ENCODE assay signal across 23 mouse cellular contexts in genomic region chr6:50453651-50454050, GRCm38 (mm10). TPM values are rescaled to one million over a fixed set of nuclear protein-coding genes. Genes with fewer than 3 reads are reported as not detected.
DNase-seq lines count a peak whose midpoint lies in the region; ATAC-seq and TF ChIP-seq lines count a peak whose summit lies in the region.
"Had no signal": no experiment of that assay in that cellular context is flagged by ENCODE, and none has a peak within 500 bp of the region (broad histone marks: within the 10 kb centered on the region; RNA-seq: fewer than 3 reads in every experiment).

No protein-coding gene starts in this region.

- peaks cover 36% of the 10 kb centered on the region for H3K4me1 ChIP-seq in limb, embryonic 13.5 days
- H3K4me1 ChIP-seq in limb, embryonic 10.5 days: peaks cover 21% of the 10 kb centered on the region
- peaks cover 11% of the 10 kb centered on the region; the same call in 1 of the 2 replicates for H3K4me1 ChIP-seq in embryonic facial prominence, embryonic 14.5 days (ENCODE audit: control insufficient read depth, insufficient read depth, low read length)
- H3K4me1 ChIP-seq in olfactory bulb, adult 2 months (ENCODE audit: control insufficient read depth, insufficient read depth, low read length): peaks cover 11% of the 10 kb centered on the region
- peaks cover 14% of the 10 kb centered on the region; the same call in 1 of the 2 replicates for H3K4me1 ChIP-seq in hindbrain, postnatal 0 days (ENCODE audit: insufficient read depth, low read length)

- no peak overlapping the region for H3K4me3 ChIP-seq in limb, embryonic 13.5 days
- H3K4me3 ChIP-seq in limb, embryonic 10.5 days: no peak overlapping the region
- H3K4me3 ChIP-seq in embryonic facial prominence, embryonic 14.5 days (ENCODE audit: low read depth, low read length): no peak overlapping the region
- peak overlapping the region; percentile 34; the same call in 1 of the 2 replicates for H3K4me3 ChIP-seq in olfactory bulb, adult 2 months (ENCODE audit: insufficient read depth, low read depth, low read length)
- H3K4me3 ChIP-seq in hindbrain, postnatal 0 days (ENCODE audit: low read length): no peak overlapping the region
- H3K4me3 ChIP-seq: embryonic facial prominence, embryonic 12.5 days; forebrain, embryonic 13.5 days; gastrocnemius, adult 2 months; limb, embryonic 15.5 days; liver, embryonic 15.5 days; neural tube, embryonic 15.5 days had no signal

- peaks cover 5% of the 10 kb centered on the region; the same call in 1 of the 2 replicates for H3K27me3 ChIP-seq in limb, embryonic 13.5 days
- H3K27me3 ChIP-seq in limb, embryonic 10.5 days (ENCODE audit: low read depth, poor library complexity, severe bottlenecking): peaks cover 19% of the 10 kb centered on the region
- no peaks in the 10 kb centered on the region for H3K27me3 ChIP-seq in embryonic facial prominence, embryonic 14.5 days (replicated peaks; ENCODE audit: control insufficient read depth, insufficient read depth, low read length)
- H3K27me3 ChIP-seq in hindbrain, postnatal 0 days (ENCODE audit: insufficient read depth, low read length): no peaks in the 10 kb centered on the region
- H3K27me3 ChIP-seq: embryonic facial prominence, embryonic 12.5 days; limb, embryonic 15.5 days had no signal

- no peak for TF ChIP-seq POLR2A in olfactory bulb, adult 2 months (IDR thresholded peaks at IDR 0.05; ENCODE audit: insufficient read depth, low read depth, low read length)

- ATAC-seq in limb, embryonic 13.5 days (ENCODE audit: low FRiP score, low read depth): no peak
- ATAC-seq in embryonic facial prominence, embryonic 14.5 days (ENCODE audit: low read depth): no peak
- no peak for ATAC-seq in granulocyte monocyte progenitor cell, adult 5-6 weeks (replicated peaks; ENCODE audit: poor library complexity, severe bottlenecking)
- ATAC-seq in hindbrain, postnatal 0 days: no peak
- ATAC-seq: forebrain, embryonic 13.5 days had no signal

- 56% methylated on average over 6 of the region's 6 CpGs for WGBS in limb, embryonic 13.5 days
- 62% methylated on average over 6 of the region's 6 CpGs for WGBS in limb, embryonic 10.5 days
- 43% methylated on average over 6 of the region's 6 CpGs for WGBS in embryonic facial prominence, embryonic 14.5 days
- WGBS in olfactory bulb, adult 2 months: 66% methylated on average over 6 of the region's 6 CpGs
- 48% methylated on average over 6 of the region's 6 CpGs for WGBS in hindbrain, postnatal 0 days

- H3K4me2 ChIP-seq in limb, embryonic 13.5 days (replicated peaks): peak overlapping the region; percentile 14; the same call in 1 of the 2 replicates
- 0 out of 2 replicates have a peak overlapping the region, but pooled peaks have one; percentile 4 for H3K4me2 ChIP-seq in embryonic facial prominence, embryonic 14.5 days (ENCODE audit: low read depth, low read length)
- no peak overlapping the region for H3K4me2 ChIP-seq in hindbrain, postnatal 0 days (ENCODE audit: low read depth, low read length)
- H3K4me2 ChIP-seq: forebrain, embryonic 13.5 days; liver, embryonic 15.5 days had no signal

- H3K36me3 ChIP-seq in limb, embryonic 13.5 days: no peaks in the 10 kb centered on the region
- H3K36me3 ChIP-seq in limb, embryonic 10.5 days: no peaks in the 10 kb centered on the region
- no peaks in the 10 kb centered on the region for H3K36me3 ChIP-seq in embryonic facial prominence, embryonic 14.5 days (ENCODE audit: control insufficient read depth, insufficient read depth, low read length)
- no peaks in the 10 kb centered on the region for H3K36me3 ChIP-seq in hindbrain, postnatal 0 days (ENCODE audit: insufficient read depth, low read length)
- H3K36me3 ChIP-seq: embryonic facial prominence, embryonic 12.5 days; limb, embryonic 15.5 days; liver, embryonic 15.5 days; neural tube, embryonic 15.5 days had no signal

- no peak for TF ChIP-seq CTCF in olfactory bulb, adult 2 months (IDR thresholded peaks at IDR 0.05; ENCODE audit: insufficient read depth, low read depth, low read length)
- TF ChIP-seq CTCF in hindbrain, postnatal 0 days (IDR thresholded peaks at IDR 0.05; ENCODE audit: low read depth): no peak

- no peaks in the 10 kb centered on the region for H3K9me3 ChIP-seq in limb, embryonic 13.5 days
- H3K9me3 ChIP-seq in limb, embryonic 10.5 days (replicated peaks): no peaks in the 10 kb centered on the region
- H3K9me3 ChIP-seq in embryonic facial prominence, embryonic 14.5 days (ENCODE audit: control insufficient read depth, low read length): no peaks in the 10 kb centered on the region
- H3K9me3 ChIP-seq in hindbrain, postnatal 0 days (ENCODE audit: low read length): no peaks in the 10 kb centered on the region
- H3K9me3 ChIP-seq: embryonic facial prominence, embryonic 12.5 days; forebrain, embryonic 13.5 days; limb, embryonic 15.5 days; liver, embryonic 15.5 days; neural tube, embryonic 15.5 days had no signal

- H3K27ac ChIP-seq in limb, embryonic 13.5 days: no peak overlapping the region
- no peak overlapping the region for H3K27ac ChIP-seq in limb, embryonic 10.5 days
- H3K27ac ChIP-seq in embryonic facial prominence, embryonic 14.5 days (replicated peaks; ENCODE audit: low read depth, low read length): no peak overlapping the region
- H3K27ac ChIP-seq in olfactory bulb, adult 2 months (ENCODE audit: insufficient read depth, low read depth, low read length): no peak overlapping the region
- no peak overlapping the region for H3K27ac ChIP-seq in hindbrain, postnatal 0 days
- H3K27ac ChIP-seq: embryonic facial prominence, embryonic 12.5 days; forebrain, embryonic 13.5 days; gastrocnemius, adult 2 months; hindbrain, embryonic 14.5 days; limb, embryonic 15.5 days; liver, embryonic 15.5 days; neural tube, embryonic 15.5 days had no signal

- no peak overlapping the region for H3K9ac ChIP-seq in limb, embryonic 13.5 days
- H3K9ac ChIP-seq in embryonic facial prominence, embryonic 14.5 days (ENCODE audit: low read depth, low read length): no peak overlapping the region
- H3K9ac ChIP-seq in hindbrain, postnatal 0 days (replicated peaks; ENCODE audit: low read length): no peak overlapping the region
- H3K9ac ChIP-seq: embryonic facial prominence, embryonic 12.5 days; forebrain, embryonic 13.5 days; hindbrain, embryonic 14.5 days; limb, embryonic 15.5 days; liver, embryonic 15.5 days; neural tube, embryonic 15.5 days had no signal

- no peak for DNase-seq in limb, embryonic 10.5 days (ENCODE audit: low spot score)
- peak; percentile 29 for DNase-seq in Muller cell, postnatal 12 days (ENCODE audit: inconsistent ontology term)
- no peak for DNase-seq in embryonic facial prominence, embryonic 14.5 days (ENCODE audit: low spot score)
- DNase-seq in hindbrain, postnatal 0 days (ENCODE audit: low spot score): no peak
- DNase-seq: adrenal gland, postnatal 10 days; cerebellum, adult 9-10 months; gastrocnemius, adult 2 months; heart, postnatal 4 days; kidney, adult 8-10 months; kidney, postnatal 14 days; layer of hippocampus, postnatal 36 days; lung, postnatal 4 days; right cerebral cortex, postnatal 25 days; thymus, postnatal 14 days had no signal

RNA-seq across cellular contexts. Expression of gene Osbpl3, which starts 2.4 kb away (rescaled TPM):
- 14.0 and 15.3 TPM in 2 replicates for polyA plus RNA-seq in limb, embryonic 13.5 days (2015; fragmentation: Nextera tagmentation; extraction: Ambion mirVana)
- polyA plus RNA-seq in limb, embryonic 10.5 days (2016; fragmentation: Nextera tagmentation; extraction: Ambion mirVana): 4.5 and 7.0 TPM in 2 replicates
- 9.7 and 10.6 TPM in 2 replicates for polyA plus RNA-seq in embryonic facial prominence, embryonic 14.5 days (2014; fragmentation: Nextera tagmentation; extraction: Ambion mirVana)
- polyA plus RNA-seq in olfactory bulb, adult 2 months (2012; ENCODE audit: insufficient read depth, insufficient read length, low replicate concordance, missing spikeins): not detected in 2 replicates
- 9.1 TPM in 2 replicates for total RNA-seq in granulocyte monocyte progenitor cell, adult 5-6 weeks (2014; fragmentation: Nextera tagmentation)
- total RNA-seq in granulocyte monocyte progenitor cell, adult 5-6 weeks (2017): 8.9 and 9.3 TPM in 2 replicates
- total RNA-seq in hindbrain, postnatal 0 days (2014; rRNA removed): 5.6 and 6.5 TPM in 2 replicates
- polyA plus RNA-seq in hindbrain, postnatal 0 days (2015; fragmentation: Nextera tagmentation; extraction: Ambion mirVana): 3.6 and 3.7 TPM in 2 replicates
